Mouse (Mus musculus) midbrain, embryonic 10.5 days (tissue): ENCODE results near the gene Ssr2. TPM values are rescaled to one million over a fixed set of nuclear protein-coding genes. Genes with fewer than 3 reads are reported as not detected.

Source experiments
- DNase-seq: peaks from one replicate; pipeline ENCODE4 v3.0.0-alpha.2; 2017; ENCODE audit warnings: low spot score
- H3K27ac ChIP-seq: fragments of 300-500 bp; sonication (generic); replicated peaks from 2 replicates; pipeline ENCODE4 v1.5.1; 2016; ENCODE audit warnings: mild to moderate bottlenecking
- H3K27me3 ChIP-seq: fragments of 300-500 bp; sonication (generic); 2 replicates; pipeline ENCODE4 v1.6.1; 2016; ENCODE audit warnings: low read depth, mild to moderate bottlenecking; ENCODE audit not compliant: poor library complexity, severe bottlenecking
- H3K36me3 ChIP-seq: fragments of 300-500 bp; sonication (generic); 2 replicates; pipeline ENCODE4 v1.6.1; 2016; ENCODE audit warnings: mild to moderate bottlenecking, moderate library complexity
- H3K4me1 ChIP-seq: fragments of 300-500 bp; sonication (generic); 2 replicates; pipeline ENCODE4 v1.6.1; 2016
- H3K4me3 ChIP-seq: fragments of 300-500 bp; sonication (generic); 2 replicates; pipeline ENCODE4 v1.5.1; 2016; ENCODE audit warnings: mild to moderate bottlenecking, moderate library complexity
- H3K9me3 ChIP-seq: fragments of 300-500 bp; sonication (generic); replicated peaks from 2 replicates; pipeline ENCODE4 v1.6.1; 2016; ENCODE audit warnings: mild to moderate bottlenecking
- WGBS: fragments of 180-500 bp; shearing (Covaris S2); methylation state at CpG from one replicate; pipeline ENCODE4 v1.1.7; 2016; 5-methylcytosine and 5-hydroxymethylcytosine counted together
- polyA plus RNA-seq: library from polyadenylated mRNA; unstranded; fragments of >200 nt; fragmentation: Nextera tagmentation; extraction: Ambion mirVana; gene quantifications from 2 replicates; pipeline ENCODE4 v1.2.1, GENCODE M21; 2016

Ssr2 gene
- 201 and 207 TPM in 2 replicates for polyA plus RNA-seq

- DNase-seq, result no peak
- Histone ChIP-seq H3K27ac (no peak within 1 kb of the TSS), H3K9me3 (no peaks in the 10 kb centered on the region), H3K4me1 (peaks cover 13% of the 10 kb centered on the region), H3K4me3 (no peak within 1 kb of the TSS), H3K27me3 (no peaks in the 10 kb centered on the region), H3K36me3 (peaks cover 5% of the 10 kb centered on the region)
- WGBS, result 84% methylated on average over 3 of the region's 3 CpGs
Observed at GRCm38 (mm10) chr3:88575540-88575939, at the start of gene Ssr2. Ssr2 (plus strand) TSS chr3:88575876.

GRCm38 (mm10) chr3:88526157-88527131 is 49.2 kb upstream of the Ssr2 start:
- Histone ChIP-seq H3K27ac (peak overlapping the region; percentile 24; the same call in 1 of the 2 replicates), H3K27me3 (no peaks in the 10 kb centered on the region), H3K9me3 (no peaks in the 10 kb centered on the region), H3K4me3 (peak overlapping the region; percentile 34; the same call in 1 of the 2 replicates), H3K4me1 (peaks cover 57% of the 10 kb centered on the region), H3K36me3 (peaks cover 34% of the 10 kb centered on the region)
- DNase-seq, result peak; percentile 92
- 34% methylated on average over 17 of the region's 17 CpGs for WGBS

- no peaks in the 10 kb centered on the region for H3K9me3 ChIP-seq
- 25% methylated on average over 8 of the region's 8 CpGs for WGBS
Observed at GRCm38 (mm10) chr3:88527565-88527964, 48.1 kb upstream of the Ssr2 start.

GRCm38 (mm10) chr3:88528646-88529045 is 47.0 kb upstream of the Ssr2 start:
- Histone ChIP-seq H3K27ac (no peak overlapping the region), H3K4me3 (no peak overlapping the region), H3K36me3 (peaks cover 22% of the 10 kb centered on the region), H3K27me3 (no peaks in the 10 kb centered on the region), H3K4me1 (peaks cover 54% of the 10 kb centered on the region), H3K9me3 (no peaks in the 10 kb centered on the region)
- 85% methylated on average over 11 of the region's 11 CpGs for WGBS
- DNase-seq, result no peak

More at GRCm38 (mm10) chr3:88527565-88527964, 48.1 kb upstream of the Ssr2 start:
- no peaks in the 10 kb centered on the region for H3K27me3 ChIP-seq
- H3K4me3 ChIP-seq, result peak overlapping the region; percentile 42
- peaks cover 54% of the 10 kb centered on the region for H3K4me1 ChIP-seq
- H3K36me3 ChIP-seq, result peaks cover 33% of the 10 kb centered on the region
- H3K27ac ChIP-seq, result peak overlapping the region; percentile 81
- no peak for DNase-seq

GRCm38 (mm10) chr3:88529204-88530000 is 46.3 kb upstream of the Ssr2 start:
- peak overlapping the region; percentile 87 for H3K4me3 ChIP-seq
- no peaks in the 10 kb centered on the region for H3K27me3 ChIP-seq
- peaks cover 18% of the 10 kb centered on the region for H3K36me3 ChIP-seq
- H3K9me3 ChIP-seq, result no peaks in the 10 kb centered on the region
- 36% methylated on average over 7 of the region's 7 CpGs for WGBS
- H3K4me1 ChIP-seq, result peaks cover 62% of the 10 kb centered on the region
- DNase-seq, result no peak
- H3K27ac ChIP-seq, result peak overlapping the region; percentile 100

GRCm38 (mm10) chr3:88530082-88530864 is 45.4 kb upstream of the Ssr2 start:
- Histone ChIP-seq H3K4me1 (peaks cover 71% of the 10 kb centered on the region), H3K4me3 (peak overlapping the region; percentile 87), H3K9me3 (no peaks in the 10 kb centered on the region), H3K27ac (peak overlapping the region; percentile 100), H3K36me3 (peaks cover 18% of the 10 kb centered on the region), H3K27me3 (no peaks in the 10 kb centered on the region)
- peak; percentile 50 for DNase-seq
- 9% methylated on average over 11 of the region's 11 CpGs for WGBS

- H3K4me3 ChIP-seq, result peak overlapping the region; percentile 87
- peaks cover 30% of the 10 kb centered on the region for H3K36me3 ChIP-seq
- peaks cover 73% of the 10 kb centered on the region for H3K4me1 ChIP-seq
- no peaks in the 10 kb centered on the region for H3K27me3 ChIP-seq
- H3K27ac ChIP-seq, result peak overlapping the region; percentile 100
- under 1% methylated on average over 63 of the region's 63 CpGs for WGBS
- peak; percentile 94 for DNase-seq
- H3K9me3 ChIP-seq, result no peaks in the 10 kb centered on the region
Observed at GRCm38 (mm10) chr3:88531348-88532298, 44.1 kb upstream of the Ssr2 start.

- DNase-seq, result no peak
- Histone ChIP-seq H3K36me3 (peaks cover 36% of the 10 kb centered on the region), H3K4me1 (peaks cover 73% of the 10 kb centered on the region), H3K27ac (peak within 1 kb of the TSS; percentile 100), H3K27me3 (no peaks in the 10 kb centered on the region), H3K4me3 (peak within 1 kb of the TSS; percentile 87), H3K9me3 (no peaks in the 10 kb centered on the region)
- WGBS, result 1% methylated on average over 29 of the region's 31 CpGs
Observed at GRCm38 (mm10) chr3:88532299-88532674, 43.4 kb upstream of the Ssr2 start, which contains the start of gene Mex3a. Mex3a (plus strand) TSS chr3:88532395.

GRCm38 (mm10) chr3:88532689-88533511 is 42.8 kb upstream of the Ssr2 start:
- peaks cover 73% of the 10 kb centered on the region for H3K4me1 ChIP-seq
- no peaks in the 10 kb centered on the region for H3K9me3 ChIP-seq
- under 1% methylated on average over 40 of the region's 40 CpGs for WGBS

GRCm38 (mm10) chr3:88533706-88534105 is 42.0 kb upstream of the Ssr2 start:
- H3K27me3 ChIP-seq, result no peaks in the 10 kb centered on the region
- H3K9me3 ChIP-seq, result no peaks in the 10 kb centered on the region
- peak overlapping the region; percentile 100 for H3K27ac ChIP-seq
- peak overlapping the region; percentile 87 for H3K4me3 ChIP-seq
- 2% methylated on average over 4 of the region's 5 CpGs for WGBS
- H3K36me3 ChIP-seq, result peaks cover 46% of the 10 kb centered on the region
- peaks cover 73% of the 10 kb centered on the region for H3K4me1 ChIP-seq
- peak; percentile 54 for DNase-seq

More at GRCm38 (mm10) chr3:88532689-88533511, 42.8 kb upstream of the Ssr2 start:
- no peaks in the 10 kb centered on the region for H3K27me3 ChIP-seq
- peaks cover 38% of the 10 kb centered on the region for H3K36me3 ChIP-seq
- H3K4me3 ChIP-seq, result peak overlapping the region; percentile 87
- peak overlapping the region; percentile 100 for H3K27ac ChIP-seq
- DNase-seq, result peak; percentile 81
